Mouse (Mus musculus): ENCODE measurements at regions not wholly inside any gene's neighbourhood (a gene's known extent, or its start where the extent isn't known, plus 50 kb on each side); places are given as distances from the start of the nearest gene placed in this dataset.

DNA sequence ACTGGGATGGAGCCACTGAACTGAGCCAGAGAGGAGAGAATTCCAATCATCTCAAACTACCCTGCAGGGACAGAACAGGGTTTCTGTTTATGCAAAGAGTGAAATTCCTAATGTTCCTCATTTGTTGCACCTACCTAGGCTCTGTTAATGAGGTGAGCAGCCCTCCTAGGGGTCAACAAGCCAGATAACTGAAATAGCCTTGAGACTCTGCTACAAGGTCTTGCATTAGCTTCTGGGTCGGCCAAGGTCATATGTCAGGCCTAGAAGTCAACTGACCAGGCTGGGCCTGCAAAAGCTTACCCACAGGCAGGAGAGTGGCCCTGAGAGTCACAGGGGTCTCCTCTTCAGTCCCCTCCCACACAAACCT is 491.4 kb downstream of the Prss52 start:
- TF ChIP-seq CTCF (IDR thresholded peaks at IDR 0.05; ENCODE audit: borderline replicate concordance, insufficient read depth, low read length) (no peak), POLR2A (IDR thresholded peaks at IDR 0.05; ENCODE audit: low read depth, low read length) (no peak)

Measured in embryonic fibroblast, embryonic 13.5 days (primary cell).